Mouse (Mus musculus) left cerebral cortex, adult 11 months (tissue): ENCODE data around the gene Shc1.

ENCODE experiments used
- DNase-seq: peaks from one replicate; pipeline ENCODE4 v3.0.0; 2022; ENCODE audit warnings: low spot score

Shc1 gene

DNA sequence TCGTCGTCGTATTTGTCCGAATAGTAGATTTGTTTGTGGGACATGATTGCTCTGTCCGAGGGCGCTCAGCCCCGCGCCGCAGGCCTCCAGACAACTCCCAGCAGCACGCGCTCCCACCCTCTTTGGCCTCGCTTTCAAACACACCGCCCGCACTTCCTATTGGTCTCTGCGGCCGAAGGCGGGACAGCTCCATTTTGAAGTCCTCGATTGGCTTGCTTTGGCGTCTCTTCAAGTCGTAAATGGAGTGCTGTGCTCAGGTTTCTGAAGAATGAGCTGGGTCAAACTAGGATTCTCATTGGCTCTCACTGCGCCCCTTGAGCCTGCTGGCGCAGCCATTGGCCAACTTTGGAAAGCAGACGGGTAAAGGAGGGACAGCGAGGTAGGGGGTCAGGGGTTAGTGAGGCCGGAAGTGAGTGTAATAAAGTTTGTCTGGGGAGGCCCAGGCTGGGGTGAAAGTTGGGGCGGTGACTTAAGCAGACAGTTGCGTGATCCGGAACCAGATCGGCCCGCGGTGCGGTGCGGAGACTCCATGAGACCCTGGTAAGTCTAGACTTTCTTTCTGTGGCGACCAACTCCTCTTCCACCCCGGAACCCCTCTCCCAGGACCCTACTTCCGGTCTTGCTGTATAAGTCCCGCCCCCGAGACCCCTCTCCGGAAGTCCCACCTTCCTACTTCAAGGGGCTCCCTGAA is at the start of gene Shc1, which contains the start of gene Cks1b:
Gene Shc1 (plus strand): TSS at position 274 of the 691 bp plus-strand sequence.
Gene Cks1b (minus strand): TSS at position 214 of the 691 bp plus-strand sequence.
- DNase-seq: peak; percentile 96

DNA sequence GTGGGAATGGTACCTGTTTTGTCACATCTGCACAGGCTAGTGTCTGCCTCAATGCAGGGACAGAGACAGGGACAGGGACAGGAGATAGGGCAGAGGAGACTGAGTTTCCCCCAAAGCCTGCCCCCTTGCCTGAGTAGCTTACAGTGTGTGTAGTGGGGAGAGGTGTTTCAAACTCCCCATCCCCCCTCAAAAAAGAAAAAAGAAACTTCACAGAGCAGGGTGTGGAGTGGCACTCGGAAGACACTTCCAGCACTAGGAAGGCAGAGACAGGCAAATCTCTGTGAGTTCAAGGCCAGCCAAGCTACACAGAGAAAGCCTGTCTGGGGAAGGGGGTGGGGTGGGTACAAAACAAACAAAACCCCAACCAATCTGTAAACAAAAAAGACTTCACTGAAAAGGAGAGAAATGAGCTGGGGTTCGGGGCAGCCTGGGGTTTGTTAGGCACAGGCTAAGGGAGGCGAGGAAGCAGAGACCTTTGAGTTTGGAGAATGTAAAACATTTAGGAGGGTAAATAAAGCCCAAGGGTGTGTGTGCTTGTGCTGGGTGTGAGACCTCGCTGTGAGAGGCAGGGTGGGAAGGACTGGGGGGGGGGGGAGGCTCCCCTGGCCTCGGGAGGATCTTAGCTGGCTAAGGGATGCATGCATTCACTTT is 44.5 kb upstream of the Shc1 start:
- no peak for DNase-seq

DNA sequence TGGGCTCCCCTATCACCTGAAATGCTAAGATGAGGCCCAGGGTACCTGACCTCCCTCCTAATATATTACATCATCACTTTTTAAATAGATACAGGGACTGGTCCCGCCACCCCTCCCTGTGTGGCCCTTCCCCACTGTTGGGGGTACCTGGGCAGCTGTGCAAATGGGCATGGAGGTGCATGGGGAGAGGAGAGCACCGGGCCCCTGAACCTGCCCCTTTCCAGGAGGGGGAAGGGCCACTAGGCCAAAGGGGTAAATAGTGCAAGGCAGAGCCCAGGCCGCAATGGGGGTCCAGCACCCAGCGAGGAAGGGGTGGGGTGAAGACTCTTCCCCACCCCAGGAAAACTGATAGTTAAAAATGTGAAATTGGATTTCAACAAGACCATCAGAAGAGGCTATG is 40.4 kb upstream of the Shc1 start:
- DNase-seq: no peak

DNA sequence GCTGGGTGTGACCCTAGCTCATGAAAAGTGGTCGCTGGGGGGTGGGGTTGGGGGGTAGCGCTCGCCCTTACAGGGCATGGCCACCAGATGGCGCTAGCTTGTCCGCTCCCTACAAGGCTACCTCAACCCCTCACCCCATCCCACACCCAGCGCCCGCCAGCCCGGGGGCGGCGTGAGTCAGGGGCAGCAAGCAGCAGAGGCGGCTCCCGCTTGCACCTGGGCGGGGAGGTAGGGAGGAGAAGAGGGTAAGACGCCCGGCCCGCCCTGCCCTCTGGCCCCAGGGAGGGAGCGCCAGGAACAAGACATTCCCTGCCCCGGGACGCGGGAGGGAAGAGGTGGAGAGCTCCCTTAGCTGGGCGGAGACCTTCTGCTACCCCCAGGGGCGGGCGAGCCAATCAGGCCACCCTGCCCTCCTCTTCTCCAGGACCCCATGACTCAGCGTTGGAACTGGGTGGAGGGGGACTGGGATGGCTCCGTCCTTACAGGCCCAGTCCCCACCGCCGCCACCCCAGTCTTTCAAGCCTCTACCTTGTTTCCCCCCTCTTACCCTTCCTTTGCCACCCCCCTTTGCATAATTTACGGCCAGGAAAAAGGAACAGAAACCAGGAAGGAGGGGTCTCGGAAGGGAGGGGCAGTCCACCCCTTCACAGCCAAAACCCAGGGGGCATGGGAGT is 39.7 kb upstream of the Shc1 start:
- no peak for DNase-seq

DNA sequence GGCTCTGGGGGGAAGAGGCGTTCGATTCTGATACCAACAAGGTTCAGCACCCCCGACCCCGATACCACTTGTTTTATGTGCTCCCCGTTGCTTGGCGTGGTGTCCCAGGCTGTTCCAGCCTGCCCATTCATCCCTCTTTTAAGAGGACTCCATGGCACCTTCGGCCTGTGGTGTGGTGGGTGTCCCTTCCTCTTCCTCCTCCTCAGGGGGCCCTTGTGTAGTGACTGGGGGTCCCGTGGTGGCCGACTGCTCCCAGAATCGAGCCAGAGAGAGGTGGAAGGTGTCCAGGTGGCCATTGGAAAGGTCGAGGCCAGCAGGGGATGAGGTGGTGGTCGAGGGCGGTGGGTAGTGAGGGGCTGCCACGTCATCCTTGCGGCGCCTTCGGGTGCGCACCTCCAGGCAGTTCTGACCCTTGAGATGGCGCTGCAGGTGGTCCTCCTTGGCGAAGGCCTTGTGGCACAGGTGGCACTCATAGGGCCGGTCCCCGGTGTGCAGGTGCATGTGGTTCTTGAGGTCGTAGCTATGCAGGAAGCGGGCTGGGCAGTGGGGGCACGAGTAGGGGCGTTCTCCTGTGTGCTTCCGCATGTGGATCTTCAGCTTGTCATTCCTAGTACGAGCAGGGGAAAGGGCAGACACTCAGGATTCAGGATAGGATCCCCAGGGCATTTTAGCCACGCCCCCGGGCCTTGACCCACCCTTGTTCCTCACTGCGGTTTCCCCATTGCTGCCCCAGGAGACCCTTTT is 38.7 kb upstream of the Shc1 start:
- DNase-seq: no peak

DNA sequence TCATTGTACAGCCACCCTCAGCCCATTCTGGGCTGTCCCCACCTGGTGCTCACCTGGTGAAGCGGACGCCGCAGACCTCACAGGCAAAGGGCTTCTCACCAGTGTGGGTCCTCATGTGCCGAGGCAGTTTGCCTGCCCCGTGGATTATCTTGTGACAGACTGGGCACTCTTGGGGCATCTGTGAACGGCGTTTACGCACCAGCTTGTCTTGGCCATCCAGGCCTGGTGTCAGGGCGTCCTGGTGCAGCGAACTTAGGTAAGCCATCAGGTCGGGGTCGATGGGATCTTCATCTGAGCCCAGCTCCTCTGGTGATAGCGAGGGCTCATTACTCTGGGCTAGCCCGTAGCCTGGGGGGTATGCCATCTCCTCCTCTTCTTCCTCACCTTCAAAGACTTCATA is 38.0 kb upstream of the Shc1 start:
- no peak for DNase-seq

DNA sequence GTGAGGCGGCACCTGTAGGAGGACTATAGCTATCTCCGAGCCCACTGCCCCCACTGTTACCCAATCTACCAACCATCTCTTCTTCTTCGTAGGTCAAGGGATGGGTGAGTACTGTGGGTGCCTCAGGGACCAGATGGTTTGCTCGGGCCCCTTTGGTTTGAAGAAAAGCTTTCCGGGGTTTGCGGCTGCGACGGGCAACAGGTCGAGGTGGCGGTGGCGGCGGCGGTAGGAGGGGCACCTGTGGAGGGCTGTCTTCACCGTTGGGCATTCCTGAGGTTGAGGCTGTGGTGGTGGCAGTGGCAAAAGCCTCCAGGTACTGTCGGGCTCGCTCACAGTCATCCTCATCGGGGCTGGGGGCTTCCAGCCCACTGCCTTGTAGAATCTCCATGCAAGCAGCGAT is 37.5 kb upstream of the Shc1 start:
- DNase-seq: no peak

DNA sequence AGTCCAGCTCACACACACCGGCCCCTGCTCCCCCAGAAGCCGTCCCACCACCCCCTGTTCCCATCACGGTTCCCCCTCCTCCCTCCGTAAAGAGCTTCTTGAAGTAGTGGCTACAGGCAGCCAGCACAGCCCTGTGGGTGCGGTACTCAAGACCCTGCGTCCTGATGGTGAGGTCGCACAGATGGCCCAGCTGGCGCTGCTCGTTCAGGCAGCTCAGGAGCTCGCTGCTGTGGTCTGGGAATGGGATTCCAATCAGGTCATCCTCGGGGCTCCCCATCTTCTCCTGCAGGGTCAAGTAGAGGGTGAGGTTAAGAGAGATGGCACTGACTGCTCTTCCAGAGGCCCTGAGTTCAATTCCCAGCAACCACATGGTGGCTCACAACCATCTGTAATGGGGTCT is 37.0 kb upstream of the Shc1 start:
- DNase-seq: no peak

DNA sequence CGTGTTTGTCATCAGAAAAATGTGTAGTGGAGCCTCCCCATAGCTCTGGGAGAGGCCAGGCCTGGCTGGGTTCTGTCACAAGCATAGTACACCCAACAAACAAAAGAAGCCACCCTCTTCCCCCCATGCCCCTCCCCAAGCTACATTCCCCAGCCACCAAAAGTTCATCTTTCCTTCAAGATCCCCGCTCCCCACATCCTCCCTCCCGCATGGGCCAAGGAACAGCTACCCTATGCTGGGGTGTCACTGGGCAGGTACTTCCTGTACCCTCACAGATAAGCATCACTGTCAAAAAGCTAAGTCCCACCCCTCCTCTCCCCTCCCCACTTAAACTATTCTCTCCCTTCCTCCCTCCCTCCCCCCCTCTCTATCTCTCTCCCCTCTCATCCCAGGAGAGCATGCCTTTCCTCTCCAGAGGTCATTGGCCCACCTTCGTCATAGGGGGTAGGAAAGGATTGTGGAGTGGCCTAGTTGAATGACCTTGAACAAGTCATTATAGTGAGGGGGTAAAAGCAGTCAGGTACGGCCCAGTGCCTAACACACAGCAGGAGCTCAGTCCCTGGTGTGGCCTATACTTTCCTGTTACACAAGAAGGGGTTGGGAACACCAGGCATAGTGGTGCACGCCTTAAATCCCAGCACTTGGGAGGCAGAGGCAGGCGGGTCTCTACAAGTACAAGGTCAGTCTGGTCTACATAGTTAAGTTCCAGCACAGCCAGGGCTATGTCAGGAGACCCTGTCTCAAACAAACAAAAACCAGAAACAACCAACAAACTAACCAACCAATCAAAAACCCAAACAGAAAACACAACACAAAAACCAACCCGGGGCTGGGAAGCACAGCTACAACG is 36.0 kb upstream of the Shc1 start:
- no peak for DNase-seq

DNA sequence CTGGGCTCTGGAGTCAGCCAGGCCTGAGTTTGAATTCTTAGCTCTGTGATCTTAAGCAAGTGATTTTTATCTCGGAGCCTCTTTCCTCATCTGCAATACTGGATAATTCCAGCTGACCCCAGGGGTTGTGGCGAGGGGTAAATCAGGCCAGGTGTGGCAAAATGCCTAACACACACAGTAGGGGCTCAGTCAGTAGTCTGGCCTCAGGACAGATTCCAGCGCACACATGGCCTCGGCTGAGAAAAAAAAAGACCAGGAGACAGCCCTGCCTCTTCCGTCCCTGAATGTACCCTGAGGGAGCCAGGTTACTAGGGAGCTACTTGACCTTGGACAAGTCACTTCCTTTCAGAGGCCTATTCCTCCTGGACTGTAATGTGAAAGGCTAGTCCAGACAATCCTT is 35.3 kb upstream of the Shc1 start:
- DNase-seq: no peak

DNA sequence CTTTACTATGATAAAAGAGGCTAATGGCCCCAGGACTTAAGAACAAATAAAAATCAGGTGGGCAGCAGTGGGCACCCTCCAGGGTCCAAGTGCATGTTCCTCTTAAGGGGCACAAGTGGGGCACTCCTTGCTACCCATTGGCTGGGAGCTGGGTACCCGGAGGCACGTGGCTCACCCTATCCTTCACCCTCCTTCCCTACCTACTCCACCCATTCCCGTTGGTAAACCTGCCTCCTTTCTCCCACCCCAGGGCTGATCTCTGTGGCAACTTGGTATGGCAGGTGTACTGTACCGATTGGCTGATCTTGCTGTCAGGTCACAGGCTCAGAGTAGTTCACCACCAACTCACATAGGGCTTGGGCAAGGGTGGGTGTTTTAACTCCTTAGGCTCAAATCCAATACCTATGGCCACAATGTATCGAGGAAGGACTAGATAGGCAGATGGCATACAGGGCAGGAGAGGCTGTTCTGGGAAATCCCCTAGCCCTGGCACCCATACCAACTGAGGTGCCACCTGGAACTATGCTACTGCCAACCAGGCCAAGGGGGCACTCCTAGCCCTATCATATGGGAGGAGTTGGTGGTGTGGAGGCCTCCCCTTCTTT is 34.5 kb upstream of the Shc1 start:
- no peak for DNase-seq

DNA sequence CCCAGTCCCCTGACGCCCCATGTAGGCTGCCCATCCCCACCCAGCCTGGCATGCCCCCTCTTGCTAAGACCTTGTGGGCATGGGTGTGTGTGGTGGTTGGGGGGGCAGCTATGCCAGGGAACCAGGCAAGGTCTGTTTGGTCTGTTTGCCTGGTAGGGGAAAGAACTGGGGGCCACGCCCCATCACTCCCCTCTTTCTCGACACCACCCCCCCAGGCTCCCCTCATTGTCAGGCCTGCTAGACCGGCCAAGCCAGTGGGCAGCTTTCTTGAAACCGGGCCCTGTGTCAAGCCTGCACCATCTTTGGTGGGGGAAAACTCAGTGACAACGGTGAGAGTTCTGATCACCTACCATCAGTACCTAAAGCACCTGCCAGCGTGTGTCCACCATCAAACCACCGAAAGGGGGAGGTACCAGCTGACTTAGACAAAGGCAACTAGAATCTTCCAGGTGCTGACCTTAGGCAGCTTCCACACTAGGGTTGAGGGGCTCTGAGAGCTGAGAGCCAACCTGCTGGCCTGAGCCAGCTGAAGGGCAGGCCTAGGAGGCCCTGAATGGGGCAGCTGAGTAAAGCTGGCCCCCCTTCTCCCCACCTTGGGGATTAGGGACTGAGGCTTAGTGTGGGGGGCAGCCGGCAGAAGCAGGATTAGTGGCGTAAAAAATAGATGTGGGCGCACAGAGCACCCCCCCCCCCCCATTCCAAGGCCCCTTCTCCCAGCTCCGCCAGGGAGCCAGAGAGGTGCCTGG is 33.7 kb upstream of the Shc1 start:
- DNase-seq: no peak

DNA sequence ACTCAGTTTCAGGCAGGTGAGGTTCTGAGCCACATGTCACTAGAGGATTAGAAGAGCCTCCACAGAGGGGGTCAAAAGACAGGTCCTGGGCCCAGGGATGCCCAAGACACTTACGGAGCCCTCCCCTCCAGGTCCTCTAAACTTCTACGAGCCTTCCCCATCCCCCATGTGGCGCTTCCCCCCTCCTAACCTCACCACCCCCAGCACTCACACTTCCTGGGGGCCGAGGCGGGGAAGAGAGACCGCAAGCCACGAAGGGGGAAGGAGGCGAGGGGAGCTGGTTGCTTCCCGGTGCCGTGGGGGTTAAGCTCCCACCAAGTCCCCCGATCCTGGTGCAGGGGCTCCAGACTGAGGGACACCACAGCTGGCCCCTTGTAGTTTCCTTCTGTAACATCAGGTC is 32.8 kb upstream of the Shc1 start:
- no peak for DNase-seq

DNA sequence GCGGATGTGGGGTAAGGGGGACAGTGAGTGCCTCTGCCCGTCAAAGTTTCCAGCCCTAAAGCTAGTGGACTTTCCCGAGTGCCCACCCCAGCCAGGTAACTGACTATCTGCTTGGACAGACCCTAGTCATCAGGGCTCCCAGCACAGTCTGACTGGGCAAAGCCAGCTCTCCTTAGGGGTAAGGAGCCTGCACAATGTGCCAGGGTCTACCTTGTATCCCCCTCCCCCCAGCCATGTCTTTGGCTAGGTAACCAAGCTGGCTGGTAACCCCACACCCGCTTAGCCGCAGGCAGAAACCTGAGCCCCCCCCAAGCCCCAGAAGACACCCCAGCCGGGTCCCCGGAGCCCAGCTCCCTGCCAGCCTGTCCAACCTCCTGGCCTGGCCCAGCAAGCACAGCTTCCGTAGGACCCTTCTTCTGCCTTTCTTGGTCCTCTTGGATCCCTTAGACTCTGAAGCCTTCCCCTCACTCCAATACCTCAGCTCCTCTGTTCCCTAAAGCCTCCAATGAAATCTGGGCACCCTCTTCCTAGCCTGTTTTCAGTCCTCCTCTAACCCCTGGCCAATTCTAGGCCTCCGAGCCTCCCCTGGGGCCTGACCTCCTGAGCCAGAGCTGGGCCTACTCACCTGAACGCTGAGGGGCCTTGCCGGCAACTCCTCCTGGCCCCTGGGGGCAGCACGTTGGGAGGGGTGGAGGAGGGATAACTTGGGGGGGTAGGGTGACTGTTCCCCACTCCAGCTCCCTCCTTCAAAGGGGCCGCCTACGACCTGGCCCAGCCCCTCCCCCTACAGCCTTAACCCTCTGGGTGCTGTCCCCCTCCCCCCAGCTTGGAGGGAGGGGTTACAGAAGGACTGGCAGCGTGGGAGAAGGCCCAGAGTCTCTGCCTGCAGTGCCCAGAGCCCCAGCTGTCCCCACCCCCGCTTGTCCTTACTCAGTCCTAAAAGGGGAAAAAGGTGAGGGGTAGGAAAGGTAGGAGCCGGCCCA is 31.5 kb upstream of the Shc1 start:
- DNase-seq: no peak

DNA sequence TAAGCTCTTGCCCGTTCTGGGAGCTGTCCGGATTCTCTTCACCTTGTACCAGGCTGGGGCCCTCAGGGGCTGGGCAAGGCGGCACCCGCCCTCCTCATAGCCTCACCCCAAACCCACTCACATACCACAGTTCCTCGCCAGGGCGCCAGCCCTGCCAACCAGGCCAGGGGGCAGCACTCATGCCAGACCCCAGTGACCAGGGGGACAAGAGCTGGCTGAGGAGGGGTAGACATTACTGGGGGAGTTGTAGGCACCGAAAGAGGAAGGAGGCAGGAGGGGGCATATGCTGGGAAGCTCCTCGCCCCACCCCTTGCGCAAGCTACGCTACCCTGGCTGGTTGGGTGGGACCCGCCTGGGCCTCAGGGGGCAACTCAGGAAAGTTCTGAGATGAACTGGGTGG is 30.6 kb upstream of the Shc1 start:
- no peak for DNase-seq

DNA sequence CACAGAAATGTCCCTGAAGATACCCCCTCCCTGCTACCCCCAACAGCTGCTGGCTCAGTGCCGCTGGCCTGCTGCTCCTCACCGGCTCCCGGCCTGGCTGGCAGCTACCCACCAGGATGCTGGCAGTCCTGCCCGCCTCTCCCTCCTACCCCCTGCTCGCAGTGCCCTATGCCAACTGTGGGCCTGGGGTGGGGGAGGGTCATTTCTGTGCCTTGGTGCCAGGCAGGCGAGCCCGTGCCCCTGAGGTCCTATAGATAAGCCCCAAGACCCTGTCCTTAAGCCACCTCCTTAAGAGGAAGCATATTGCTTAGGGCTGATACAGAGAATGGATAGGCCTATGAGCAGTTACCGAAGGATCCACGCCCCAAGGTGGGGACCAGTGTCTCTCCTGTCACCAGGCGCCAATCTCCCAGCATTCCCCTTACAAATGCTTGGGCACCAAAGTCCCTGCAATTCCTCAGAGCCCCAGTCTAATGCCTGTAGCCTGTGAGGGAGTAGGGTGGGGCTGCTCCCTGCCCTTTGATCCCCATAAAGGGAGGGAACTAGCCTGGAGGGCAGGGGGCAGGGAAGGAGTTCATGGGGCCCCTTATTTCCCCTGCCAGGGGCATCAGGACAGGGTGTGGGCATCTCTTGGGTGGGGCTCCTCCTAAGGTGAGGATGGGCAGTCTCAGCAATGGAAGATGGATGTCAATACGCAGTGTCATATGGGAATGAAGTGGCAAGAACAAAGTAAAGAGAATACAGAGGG is 29.9 kb upstream of the Shc1 start:
- no peak for DNase-seq

DNA sequence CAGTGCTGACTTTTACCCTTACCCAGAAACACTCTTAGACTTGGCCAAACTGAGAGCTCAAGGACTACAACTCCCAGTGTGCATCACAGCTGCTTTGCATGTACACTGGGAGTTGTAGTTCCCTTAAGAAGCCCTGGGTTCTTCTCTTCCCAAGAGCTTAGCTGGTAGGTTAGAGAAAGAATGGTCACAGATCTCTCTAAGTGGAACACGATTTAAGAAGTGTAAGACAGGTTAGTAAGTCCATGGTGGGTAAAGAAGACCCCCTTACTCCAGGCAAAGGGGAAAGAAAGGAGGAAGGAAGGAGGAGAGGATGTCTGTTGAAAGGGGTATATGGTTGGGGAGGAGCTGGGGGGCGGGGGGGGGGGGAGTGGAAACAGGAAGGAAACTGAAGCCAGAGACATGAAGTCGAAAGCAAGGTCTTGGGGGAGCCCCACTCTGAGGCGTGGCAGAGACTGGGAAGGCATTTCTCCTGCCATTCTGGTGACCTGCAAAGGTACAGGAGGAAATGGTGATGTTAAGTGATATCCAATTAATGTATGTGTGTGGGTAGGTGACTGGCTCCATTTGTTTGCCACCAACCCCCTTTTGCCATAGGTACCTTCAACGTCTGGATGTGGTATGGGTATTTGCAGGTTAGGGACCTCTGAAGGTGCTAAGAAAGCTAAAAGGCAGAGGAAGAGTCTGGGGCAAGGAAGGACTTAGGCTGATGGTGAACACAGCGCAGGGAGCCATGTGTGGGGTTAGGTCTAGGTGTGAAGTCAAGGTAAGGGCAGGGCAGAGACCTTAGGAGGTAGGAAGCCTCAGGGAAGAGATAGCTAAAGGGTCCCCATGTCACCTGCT is 29.1 kb upstream of the Shc1 start:
- DNase-seq: no peak

DNA sequence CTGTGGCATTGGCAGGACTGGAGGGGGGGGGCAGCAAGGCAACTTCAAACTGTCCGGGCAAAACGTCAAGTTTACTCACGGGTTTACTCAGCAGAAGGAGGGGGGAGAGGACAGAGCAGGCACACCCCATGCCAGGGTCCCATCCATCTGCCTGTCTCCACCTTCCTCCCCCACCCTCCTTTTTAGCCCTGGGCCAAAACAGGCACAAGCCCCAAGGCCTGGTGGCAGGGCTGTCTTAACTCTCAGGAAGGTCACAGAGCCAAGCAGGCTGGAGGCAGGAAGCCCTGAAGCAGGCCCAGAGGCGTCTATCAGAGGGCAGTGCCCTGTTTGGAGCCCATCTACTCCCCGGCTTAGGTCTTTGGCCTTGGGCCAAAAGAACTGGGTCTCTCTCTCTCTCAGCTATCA is 28.1 kb upstream of the Shc1 start:
- DNase-seq: no peak
